In genomic region chrX:94212264-94212596, GRCm38 (mm10) we compare ENCODE assay signal across 8 mouse cellular contexts. TPM values are rescaled to one million over a fixed set of nuclear protein-coding genes. Genes with fewer than 3 reads are reported as not detected.
DNase-seq lines count a peak whose midpoint lies in the region; ATAC-seq and TF ChIP-seq lines count a peak whose summit lies in the region.

No protein-coding gene starts in this region.

- H3K36me3 ChIP-seq in heart, embryonic 13.5 days = peaks cover 34% of the 10 kb centered on the region
- H3K36me3 ChIP-seq in ES-E14 (ENCODE audit: control insufficient read depth, insufficient read depth, low read length, poor library complexity, severe bottlenecking) = peaks cover 14% of the 10 kb centered on the region; the same call in 1 of the 2 replicates
- peaks cover 35% of the 10 kb centered on the region for H3K36me3 ChIP-seq in hindbrain, embryonic 10.5 days
- peaks cover 37% of the 10 kb centered on the region for H3K36me3 ChIP-seq in megakaryocyte, embryonic 14.5 days (replicated peaks; ENCODE audit: low read length)

- DNase-seq in heart, adult 18-20 months = no peak
- no peak for DNase-seq in ES-E14 (ENCODE audit: low read depth, low spot score)
- DNase-seq in hindbrain, embryonic 10.5 days (ENCODE audit: low spot score) = no peak
- DNase-seq in c-Kit-positive CD71-positive TER-119-positive erythroid progenitor cells, embryonic 14.5 days (ENCODE audit: low spot score) = no peak
- DNase-seq in spleen, postnatal 4 days (ENCODE audit: low spot score in 2 of 2) = no peak
- DNase-seq in cerebellum, adult 11-12 months = no peak

- H3K4me3 ChIP-seq in heart, embryonic 13.5 days = peak overlapping the region; percentile 65
- H3K4me3 ChIP-seq in ES-E14 (ENCODE audit: insufficient read depth in 1 of 2, low read depth in 1 of 2, low read length in 2 of 2, poor library complexity in 1 of 2, severe bottlenecking in 1 of 2) = peak overlapping the region; percentile 98
- peak overlapping the region; percentile 80 for H3K4me3 ChIP-seq in hindbrain, embryonic 10.5 days
- peak overlapping the region; percentile 97 for H3K4me3 ChIP-seq in megakaryocyte, embryonic 14.5 days (replicated peaks)

- peaks cover 5% of the 10 kb centered on the region for H3K4me1 ChIP-seq in heart, embryonic 13.5 days
- H3K4me1 ChIP-seq in ES-E14 (ENCODE audit: control insufficient read depth in 2 of 2, insufficient read depth in 2 of 2, low read length in 2 of 2, poor library complexity in 1 of 2) = 0 out of 4 replicates have a peak, but pooled peaks cover 0 to 2% of the 10 kb centered on the region in 2 experiments
- 0 out of 2 replicates have a peak, but pooled peaks cover 3% of the 10 kb centered on the region for H3K4me1 ChIP-seq in hindbrain, embryonic 10.5 days (replicated peaks)
- peaks cover 12% of the 10 kb centered on the region; the same call in 1 of the 2 replicates for H3K4me1 ChIP-seq in megakaryocyte, embryonic 14.5 days

- under 1% methylated on average over 12 of the region's 12 CpGs for WGBS in heart, embryonic 13.5 days
- WGBS in hindbrain, embryonic 10.5 days = 1% methylated on average over 12 of the region's 12 CpGs

- peak overlapping the region; percentile 87 for H3K9ac ChIP-seq in heart, embryonic 13.5 days
- peak overlapping the region; percentile 99 for H3K9ac ChIP-seq in ES-E14 (ENCODE audit: insufficient read depth, low read depth, low read length, poor library complexity, severe bottlenecking)

- 0 out of 2 replicates have a peak, but pooled peaks have one; percentile 7 for ATAC-seq in heart, embryonic 13.5 days (ENCODE audit: extremely low read depth, insufficient number of reproducible peaks, low FRiP score, low TSS enrichment)

- no peaks in the 10 kb centered on the region for H3K27me3 ChIP-seq in heart, embryonic 13.5 days (replicated peaks)
- H3K27me3 ChIP-seq in hindbrain, embryonic 10.5 days (ENCODE audit: insufficient read depth, poor library complexity, severe bottlenecking) = no peaks in the 10 kb centered on the region
- no peaks in the 10 kb centered on the region for H3K27me3 ChIP-seq in megakaryocyte, embryonic 14.5 days (replicated peaks)

- H3K27ac ChIP-seq in heart, embryonic 13.5 days (replicated peaks) = peak overlapping the region; percentile 80
- peak overlapping the region; percentile 65; the same call in 1 of the 2 replicates for H3K27ac ChIP-seq in ES-E14 (ENCODE audit: insufficient read depth, low read depth, low read length, poor library complexity, severe bottlenecking)
- peak overlapping the region; percentile 90 for H3K27ac ChIP-seq in hindbrain, embryonic 10.5 days

- H3K4me2 ChIP-seq in heart, embryonic 13.5 days = peak overlapping the region; percentile 77

- no peaks in the 10 kb centered on the region for H3K9me3 ChIP-seq in heart, embryonic 13.5 days
- no peaks in the 10 kb centered on the region for H3K9me3 ChIP-seq in ES-E14 (ENCODE audit: control insufficient read depth, insufficient read depth, low read depth, low read length)
- H3K9me3 ChIP-seq in hindbrain, embryonic 10.5 days = no peaks in the 10 kb centered on the region
- peaks cover 4% of the 10 kb centered on the region for H3K9me3 ChIP-seq in megakaryocyte, embryonic 14.5 days

- in situ Hi-C loops in ES-E14 (cut with MboI; ENCODE audit: low sequenced_read_pairs in 2 of 2, unreplicated experiment in 2 of 2) = no loop called here

TF ChIP-seq in ES-E14, 5 proteins besides CTCF, POLR2A, EP300 and RAD21:
- TF ChIP-seq CHD2 (IDR thresholded peaks at IDR 0.05; ENCODE audit: low read depth, low read length) = no peak
- TF ChIP-seq MAFK (IDR thresholded peaks at IDR 0.05; ENCODE audit: insufficient read depth, low read depth, low read length) = no peak
- no peak for TF ChIP-seq ZC3H11A (IDR thresholded peaks at IDR 0.05; ENCODE audit: borderline replicate concordance, low read depth, low read length)
- TF ChIP-seq ZNF384 (IDR thresholded peaks at IDR 0.05; ENCODE audit: low read depth, low read length) = no peak
- no peak for TF ChIP-seq HCFC1 (IDR thresholded peaks at IDR 0.05; ENCODE audit: borderline replicate concordance, insufficient read depth, low read length)

RNA-seq across cellular contexts. Expression of gene Eif2s3x, which starts 0.4 kb away (rescaled TPM):
- 50.5 and 56.1 TPM in 2 replicates for polyA plus RNA-seq in heart, embryonic 13.5 days (2015; fragmentation: Nextera tagmentation; extraction: Ambion mirVana)
- total RNA-seq in heart, adult 18-20 months (2021) = 100 to 1,000 TPM in 1 of 2 experiments, 10 to 100 TPM in 1; 92.4 to 161 TPM
- total RNA-seq in ES-E14 (2012; rRNA removed) = 89.0 and 137 TPM in 2 replicates
- polyA plus RNA-seq in hindbrain, embryonic 10.5 days (2016; fragmentation: Nextera tagmentation; extraction: Ambion mirVana) = 95.3 and 101 TPM in 2 replicates
- 6.4 and 12.6 TPM in 2 replicates for polyA plus RNA-seq in megakaryocyte, embryonic 14.5 days (2012; ENCODE audit: insufficient read depth, low replicate concordance)

RNA-seq across cellular contexts. Expression of gene Klhl15, which starts 22.2 kb away (rescaled TPM):
- polyA plus RNA-seq in heart, embryonic 13.5 days (2015; fragmentation: Nextera tagmentation; extraction: Ambion mirVana) = 3.8 and 4.4 TPM in 2 replicates
- total RNA-seq in heart, adult 18-20 months (2021) = 1 to 10 TPM; 8.5 to 8.8 TPM
- 5.0 and 5.7 TPM in 2 replicates for total RNA-seq in ES-E14 (2012; rRNA removed)
- polyA plus RNA-seq in hindbrain, embryonic 10.5 days (2016; fragmentation: Nextera tagmentation; extraction: Ambion mirVana) = 6.8 and 9.3 TPM in 2 replicates
- 19.9 and 25.7 TPM in 2 replicates for polyA plus RNA-seq in megakaryocyte, embryonic 14.5 days (2012; ENCODE audit: insufficient read depth, low replicate concordance)
